Mouse (Mus musculus) midbrain, embryonic 11.5 days (tissue): Measurements from ENCODE around the gene Tex44. TPM values are rescaled to one million over a fixed set of nuclear protein-coding genes. Genes with fewer than 3 reads are reported as not detected.
"Not testable (repeated sequence)": the region's sequence is repeated elsewhere in the genome, so short reads cannot be mapped to it uniquely, and the experiment has no call there.

ENCODE experiments used
- ATAC-seq: fragments of 200-750 bp; cut with Nextera tagmentation; 2 replicates; pipeline ENCODE4 v1.8.0; 2017; ENCODE audit warnings: moderate TSS enrichment, moderate library complexity; ENCODE audit not compliant: low FRiP score
- DNase-seq: peaks from one replicate; pipeline ENCODE4 v3.0.0; 2015; ENCODE audit warnings: low spot score; ENCODE audit errors: missing footprints
- H3K27ac ChIP-seq: fragments of 300-500 bp; sonication (generic); 2 replicates; pipeline ENCODE4 v1.5.1; 2014; ENCODE audit warnings: low read depth, low read length
- H3K27me3 ChIP-seq: fragments of 300-500 bp; sonication (generic); 2 replicates; pipeline ENCODE4 v1.6.1; 2014; ENCODE audit warnings: mild to moderate bottlenecking, low read length, moderate library complexity, mixed read lengths; ENCODE audit not compliant: control insufficient read depth, insufficient read depth
- H3K36me3 ChIP-seq: fragments of 300-500 bp; sonication (generic); 2 replicates; pipeline ENCODE4 v1.6.1; 2014; ENCODE audit warnings: mild to moderate bottlenecking, low read length, moderate library complexity, mixed read lengths; ENCODE audit not compliant: control insufficient read depth, insufficient read depth
- H3K4me1 ChIP-seq: fragments of 300-500 bp; sonication (generic); 2 replicates; pipeline ENCODE4 v1.6.1; 2014; ENCODE audit warnings: low read length; ENCODE audit not compliant: control insufficient read depth, insufficient read depth
- H3K4me2 ChIP-seq: fragments of 300-500 bp; sonication (generic); 2 replicates; pipeline ENCODE4 v1.6.1; 2014; ENCODE audit warnings: mild to moderate bottlenecking, moderate library complexity
- H3K4me3 ChIP-seq: fragments of 300-500 bp; sonication (generic); 2 replicates; pipeline ENCODE4 v1.5.1; 2014; ENCODE audit warnings: low read depth, low read length
- H3K9ac ChIP-seq: fragments of 300-500 bp; sonication (generic); 2 replicates; pipeline ENCODE4 v1.6.1; 2014; ENCODE audit warnings: low read length
- H3K9me3 ChIP-seq: fragments of 300-500 bp; sonication (generic); 2 replicates; pipeline ENCODE4 v1.6.1; 2016; ENCODE audit warnings: low read length; ENCODE audit not compliant: control insufficient read depth
- WGBS: fragments of 180-500 bp; shearing (Covaris S2); extraction: QIAGEN DNeasy Blood & Tissue Kit; methylation state at CpG from one replicate; pipeline ENCODE4 v1.1.7; 2014; 5-methylcytosine and 5-hydroxymethylcytosine counted together
- polyA plus RNA-seq: library from polyadenylated mRNA; unstranded; fragments of >200 nt; fragmentation: Nextera tagmentation; extraction: Ambion mirVana; gene quantifications from 2 replicates; pipeline ENCODE4 v1.2.1, GENCODE M21; 2014

Tex44 gene
- polyA plus RNA-seq, 1 experiment from 2014 or later, result not detected

DNA sequence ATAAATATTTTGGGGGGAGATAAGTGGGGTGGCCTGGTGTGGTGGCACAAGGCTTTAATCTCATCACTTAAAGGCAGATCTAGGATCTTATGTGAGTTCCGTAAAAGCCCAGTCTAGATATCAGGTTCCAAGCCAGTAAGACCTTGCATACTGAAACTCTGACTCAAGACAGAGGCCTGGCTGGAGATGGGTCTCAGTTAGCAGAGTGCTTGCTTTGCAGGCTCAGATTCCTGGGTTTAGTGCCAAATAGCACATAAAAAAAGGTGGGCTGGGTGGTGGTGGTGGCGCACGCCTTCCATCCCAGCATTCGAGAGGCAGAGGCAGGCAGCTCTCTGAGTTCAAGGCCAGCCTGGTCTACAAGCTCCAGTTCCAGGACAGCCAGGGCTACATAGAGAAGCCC is 43.7 kb downstream of the Tex44 start:
- no peak overlapping the region for H3K27ac ChIP-seq
- no peak overlapping the region for H3K9ac ChIP-seq
- H3K4me3 ChIP-seq, result no peak overlapping the region
- H3K4me2 ChIP-seq, result no peak overlapping the region
- H3K36me3 ChIP-seq, result no peaks in the 10 kb centered on the region
- 95% methylated on average over 4 of the region's 4 CpGs for WGBS
- DNase-seq, result no peak
- H3K4me1 ChIP-seq, result peaks cover 4% of the 10 kb centered on the region; the same call in 1 of the 2 replicates
- no peak for ATAC-seq
- no peaks in the 10 kb centered on the region for H3K9me3 ChIP-seq
- H3K27me3 ChIP-seq, result no peaks in the 10 kb centered on the region

DNA sequence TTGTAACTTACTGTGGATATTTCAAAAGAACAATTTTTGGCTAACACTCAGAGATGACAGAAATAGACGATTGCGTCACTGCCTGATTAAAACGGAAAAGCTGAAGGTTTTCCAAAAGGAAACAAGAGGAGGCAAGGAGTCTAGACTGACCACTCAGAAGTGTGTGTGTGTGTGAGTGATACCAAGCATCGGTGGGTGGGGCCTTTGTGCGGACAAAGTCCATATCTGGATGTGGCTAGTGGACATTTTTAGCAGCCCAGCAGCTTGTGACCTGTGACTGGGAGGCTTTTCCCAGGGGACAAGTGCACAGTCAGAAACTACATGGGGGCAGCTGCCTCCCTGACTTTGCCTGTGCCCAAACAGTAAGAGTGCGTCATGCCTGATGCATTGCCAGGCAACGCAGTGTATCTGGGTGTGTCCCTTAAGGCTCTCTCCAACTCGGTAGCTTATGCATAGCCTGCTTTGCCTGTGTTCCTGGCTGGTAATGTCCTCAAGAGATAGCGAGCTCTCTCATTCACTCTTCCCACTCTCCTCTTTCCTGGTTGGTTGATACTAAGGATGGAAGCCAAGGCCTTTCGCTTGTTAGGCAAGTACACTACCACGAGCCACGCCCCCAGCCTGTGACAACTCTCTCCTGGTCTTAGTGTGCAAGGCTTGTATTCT is 44.5 kb downstream of the Tex44 start:
- no peak overlapping the region for H3K9ac ChIP-seq
- no peaks in the 10 kb centered on the region for H3K9me3 ChIP-seq
- 85% methylated on average over 12 of the region's 12 CpGs for WGBS
- H3K4me1 ChIP-seq, result peaks cover 4% of the 10 kb centered on the region; the same call in 1 of the 2 replicates
- H3K27me3 ChIP-seq, result no peaks in the 10 kb centered on the region
- peak; percentile 81 for DNase-seq
- H3K27ac ChIP-seq, result no peak overlapping the region
- no peak overlapping the region for H3K4me2 ChIP-seq
- 0 out of 2 replicates have a peak, but pooled peaks have one; percentile 24 for ATAC-seq
- H3K4me3 ChIP-seq, result no peak overlapping the region
- no peaks in the 10 kb centered on the region for H3K36me3 ChIP-seq

DNA sequence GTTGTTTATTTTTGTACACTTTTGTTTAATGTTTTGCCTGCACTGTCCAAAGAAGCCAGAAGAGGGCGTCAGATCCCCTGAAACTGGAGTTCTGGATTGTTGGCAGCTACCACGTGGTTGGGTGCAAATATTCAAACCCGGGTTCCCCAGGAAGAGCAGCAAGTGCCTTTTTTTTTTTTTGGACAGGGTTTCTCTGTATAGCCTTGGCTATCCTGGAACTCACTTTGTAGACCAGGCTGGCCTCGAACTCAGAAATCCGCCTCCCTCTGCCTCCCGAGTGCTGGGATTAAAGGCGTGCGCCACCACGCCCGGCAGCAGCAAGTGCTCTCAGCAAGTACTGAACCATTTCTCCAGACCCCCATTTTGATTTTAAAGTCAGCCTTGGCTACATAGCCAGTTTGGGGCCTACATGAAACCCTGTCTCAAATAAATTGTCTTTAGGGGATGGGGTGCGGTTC is 45.4 kb downstream of the Tex44 start:
- peak; percentile 77 for DNase-seq
- H3K4me2 ChIP-seq, H3K4me3 ChIP-seq, H3K9ac ChIP-seq, H3K36me3 ChIP-seq, H3K27me3 ChIP-seq, H3K9me3 ChIP-seq, H3K4me1 ChIP-seq, ATAC-seq, H3K27ac ChIP-seq: not testable (repeated sequence)
- WGBS, result 74% methylated on average over 11 of the region's 11 CpGs

DNA sequence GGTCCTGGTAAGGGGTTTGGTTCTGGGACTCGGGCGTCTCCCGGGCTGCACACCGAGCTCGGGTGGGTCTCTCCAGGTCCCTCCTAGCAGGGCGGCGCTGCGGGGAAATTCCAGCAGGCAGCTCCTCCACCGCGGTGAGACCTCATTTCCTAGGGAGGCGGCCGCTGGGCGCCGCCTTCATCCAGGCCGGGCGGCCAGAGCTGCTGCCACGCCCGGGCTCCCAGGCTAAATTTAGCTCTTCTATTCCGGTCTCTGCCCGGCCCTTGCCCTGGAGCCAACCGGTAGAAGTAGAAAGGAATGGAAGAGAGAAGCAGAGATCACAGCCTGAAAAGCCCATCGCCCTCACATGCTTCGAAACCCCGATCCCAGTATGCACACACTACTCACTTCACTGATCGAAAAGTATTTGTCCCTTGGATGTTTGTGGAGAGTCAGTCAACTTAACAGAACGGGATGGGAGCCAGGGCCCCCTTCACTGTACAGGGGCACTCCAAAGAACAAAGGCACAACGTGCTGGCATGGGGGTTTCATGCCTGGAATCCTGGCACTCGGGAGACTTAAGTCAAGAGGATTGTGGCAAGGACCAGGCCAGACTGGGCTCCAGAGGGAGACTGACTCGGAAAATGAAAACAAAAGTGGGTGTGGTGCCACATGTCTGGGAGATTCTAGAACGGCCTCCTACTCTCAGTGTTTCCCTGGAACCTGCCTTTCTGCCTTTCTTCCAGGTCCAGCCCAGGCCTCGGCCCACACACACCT is 46.2 kb downstream of the Tex44 start:
- Histone ChIP-seq H3K27ac (no peak overlapping the region), H3K4me1 (peaks cover 4% of the 10 kb centered on the region; the same call in 1 of the 2 replicates), H3K9ac (peak overlapping the region; percentile 64), H3K27me3 (no peaks in the 10 kb centered on the region), H3K4me2 (peak overlapping the region; percentile 32), H3K36me3 (no peaks in the 10 kb centered on the region), H3K9me3 (no peaks in the 10 kb centered on the region), H3K4me3 (peak overlapping the region; percentile 15; the same call in 1 of the 2 replicates)
- WGBS, result 22% methylated on average over 31 of the region's 31 CpGs
- ATAC-seq (peak; percentile 52; the same call in 1 of the 2 replicates), DNase-seq (peak; percentile 91)

DNA sequence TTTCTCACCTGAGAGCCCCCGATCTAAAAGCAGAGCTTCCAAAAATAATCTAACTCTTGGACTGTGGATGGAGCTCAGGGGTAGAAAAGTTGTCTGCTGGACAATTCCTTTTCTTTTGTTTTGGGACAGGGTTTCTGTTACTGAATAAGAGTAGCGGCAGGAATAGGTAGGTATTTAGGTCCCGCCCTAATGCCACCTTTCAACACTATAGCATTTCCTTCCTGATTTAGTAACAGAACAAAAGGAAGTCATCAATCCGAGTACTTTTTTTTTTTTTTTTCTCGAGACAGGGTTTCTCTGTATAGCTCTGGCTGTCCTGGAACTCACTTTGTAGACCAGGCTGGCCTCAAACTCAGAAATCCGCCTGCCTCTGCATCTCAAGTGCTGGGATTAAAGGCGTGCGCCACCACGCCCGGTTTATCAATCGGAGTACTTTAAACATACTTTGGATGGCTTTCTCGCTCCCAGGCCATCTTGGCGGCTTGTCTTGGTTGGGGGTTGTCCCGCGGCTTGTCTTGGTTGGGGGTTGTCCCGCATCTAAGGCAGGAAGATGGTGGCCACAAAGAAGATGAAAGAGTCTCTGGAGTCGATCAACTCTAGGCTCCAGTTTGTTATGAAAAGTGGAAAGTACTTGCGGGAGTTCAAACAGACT is 47.1 kb downstream of the Tex44 start:
- 93% methylated on average over 18 of the region's 18 CpGs for WGBS
- ATAC-seq (no peak), DNase-seq (no peak)
- H3K4me3 ChIP-seq, result no peak overlapping the region
- H3K4me1 ChIP-seq, result peaks cover 4% of the 10 kb centered on the region; the same call in 1 of the 2 replicates
- no peaks in the 10 kb centered on the region for H3K36me3 ChIP-seq
- H3K9ac ChIP-seq, result no peak overlapping the region
- H3K27me3 ChIP-seq, result no peaks in the 10 kb centered on the region
- no peak overlapping the region for H3K4me2 ChIP-seq
- no peak overlapping the region for H3K27ac ChIP-seq
- no peaks in the 10 kb centered on the region for H3K9me3 ChIP-seq

Other genes starting within 250 kb of the Tex44 start
- 2.0 and 2.5 TPM in 2 replicates for gene B3gnt7, start 123.5 kb upstream of the Tex44 start, polyA plus RNA-seq
- 339 and 375 TPM in 2 replicates for gene Ncl, start 66.9 kb upstream of the Tex44 start, polyA plus RNA-seq
- not detected in 2 replicates for gene Nmur1, start 101 bp upstream of the Tex44 start, polyA plus RNA-seq
- gene Ptma, start 100.4 kb downstream of the Tex44 start, polyA plus RNA-seq, result 3,090 and 3,352 TPM in 2 replicates
- gene Pde6d, start 156.3 kb downstream of the Tex44 start, polyA plus RNA-seq, result 94.3 and 98.3 TPM in 2 replicates
- gene Cops7b, start 156.6 kb downstream of the Tex44 start, polyA plus RNA-seq, result 54.1 and 54.8 TPM in 2 replicates
- 0.86 and 0.99 TPM in 2 replicates for gene Nppc, start 244.2 kb downstream of the Tex44 start, polyA plus RNA-seq